Mouse (Mus musculus) urinary bladder, postnatal 0 days (tissue): Measurements from ENCODE around the gene Gm14698. TPM values are rescaled to one million over a fixed set of nuclear protein-coding genes. Genes with fewer than 3 reads are reported as not detected.

Experiments
- polyA plus RNA-seq: library from polyadenylated mRNA; unstranded; fragments of >200 nt; fragmentation: Nextera tagmentation; extraction: Ambion mirVana; gene quantifications from 2 replicates; pipeline ENCODE4 v1.2.1, GENCODE M21; 2015

Gm14698 gene
- polyA plus RNA-seq, result 3.3 and 3.9 TPM in 2 replicates

DNA sequence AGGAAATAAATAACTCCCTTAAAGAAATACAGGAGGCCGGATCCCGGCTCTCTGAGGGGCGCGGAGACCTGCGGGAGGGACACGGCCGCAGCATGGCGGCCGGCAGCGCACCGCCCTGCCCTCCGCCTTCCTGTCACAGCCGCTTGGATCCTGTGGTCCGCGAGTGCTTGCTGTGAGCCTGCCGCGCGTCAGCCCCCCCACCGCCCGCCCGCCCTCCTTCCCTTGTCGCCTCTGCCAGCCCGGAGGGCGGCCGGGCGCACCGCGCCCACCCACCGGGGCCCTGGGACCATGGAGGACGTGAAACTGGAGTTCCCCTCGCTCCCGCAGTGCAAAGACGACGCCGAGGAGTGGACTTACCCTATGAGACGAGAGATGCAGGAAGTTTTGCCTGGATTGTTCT lies at the start of gene Gm14698:
Gene Gm14698 (plus strand): TSS at position 35 of the 400 bp plus-strand sequence.

Other genes with a start within 250 kb of the Gm14698 start
- gene Fmr1, start 142.6 kb upstream of the Gm14698 start, polyA plus RNA-seq, result 22.9 and 29.4 TPM in 2 replicates
- gene Fmr1nb, start 59.3 kb upstream of the Gm14698 start, polyA plus RNA-seq, result not detected in 2 replicates
- not detected in 2 replicates for gene Gm6812, start 72.0 kb downstream of the Gm14698 start, polyA plus RNA-seq